Mouse (Mus musculus) large intestine, adult 2 months (tissue): ENCODE results near the gene Rassf4. TPM values are rescaled to one million over a fixed set of nuclear protein-coding genes. Genes with fewer than 3 reads are reported as not detected.

ENCODE experiments used
- DNase-seq: peaks from one replicate; pipeline ENCODE4 v3.0.0-alpha.2; 2012; ENCODE audit warnings: low read depth, low spot score
- WGBS: fragments of 180-500 bp; shearing (Covaris S2); methylation state at CpG from one replicate; pipeline ENCODE4 v1.1.7; 2018; 5-methylcytosine and 5-hydroxymethylcytosine counted together
- polyA plus RNA-seq: library from polyadenylated mRNA; depleted of rRNA; stranded (reverse); fragments of >200 nt; gene quantifications from 2 replicates; pipeline ENCODE4 v1.2.3, GENCODE M21; 2012; rRNA removed

Rassf4 gene
- 16.0 and 16.8 TPM in 2 replicates for polyA plus RNA-seq

DNA sequence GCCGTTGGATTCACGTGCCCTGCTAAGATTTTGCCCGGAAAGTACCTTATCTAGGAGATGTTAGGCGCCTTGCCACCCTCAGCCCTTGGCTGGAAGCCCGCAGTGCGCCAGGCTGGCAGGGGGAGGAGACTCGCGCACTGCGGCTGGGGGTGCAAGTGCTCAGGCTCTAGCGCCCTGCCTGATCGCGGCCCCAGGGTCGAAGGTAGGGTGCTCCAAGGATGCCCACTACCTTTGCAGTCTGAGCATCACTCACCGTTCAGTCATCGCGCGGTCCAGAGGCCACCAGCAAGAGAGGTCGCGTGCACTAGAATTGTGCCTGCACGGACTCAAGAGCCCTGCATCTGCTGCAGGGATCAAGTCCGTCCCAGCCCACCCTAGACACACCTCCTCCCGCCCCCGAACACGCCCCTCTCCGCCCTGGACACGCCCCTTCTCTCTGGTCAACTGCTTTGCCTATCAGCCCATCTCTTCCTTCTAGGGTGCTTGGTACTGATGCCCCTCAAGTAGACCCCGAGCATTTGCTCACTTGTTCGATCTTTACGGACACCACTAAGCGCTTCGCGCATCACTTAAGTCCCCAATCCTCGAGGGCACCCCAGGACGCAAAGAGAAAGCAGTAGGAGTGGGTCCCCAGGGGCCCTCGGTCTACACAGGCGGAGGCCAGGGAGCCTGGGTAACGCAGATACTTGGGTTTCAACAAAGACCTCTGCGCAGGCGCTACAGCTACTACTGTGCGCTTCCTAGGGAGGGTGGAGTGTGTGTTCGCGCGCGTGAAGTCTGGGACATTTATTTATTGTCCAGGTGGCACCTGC is at the start of gene Rassf4:
Gene Rassf4 (minus strand): TSS at position 482 of the 812 bp plus-strand sequence.
- WGBS, result 2% methylated on average over 44 of the region's 44 CpGs

GRCm38 (mm10) chr6:116718920-116719319 is 45.2 kb upstream of the Rassf4 start:
- WGBS, result 52% methylated on average over 4 of the region's 4 CpGs
- no peak for DNase-seq

More for the DNA sequence above, at the start of gene Rassf4:
- peak; percentile 51 for DNase-seq

- DNase-seq, result no peak
- 88% methylated on average over 4 of the region's 4 CpGs for WGBS
These were observed 44.6 kb upstream of the Rassf4 start for GRCm38 (mm10) chr6:116718361-116718760.

GRCm38 (mm10) chr6:116717851-116718250 is 44.1 kb upstream of the Rassf4 start:
- 81% methylated on average over 7 of the region's 7 CpGs for WGBS
- DNase-seq, result no peak

- WGBS, result 34% methylated on average over 8 of the region's 8 CpGs
- DNase-seq, result no peak
These were observed 42.9 kb upstream of the Rassf4 start, which contains the start of gene Tmem72 for GRCm38 (mm10) chr6:116716666-116717065. Gene Tmem72 (minus strand): TSS chr6:116716913.

- DNase-seq, result no peak
- WGBS, result 81% methylated on average over 2 of the region's 2 CpGs
These were observed 41.4 kb upstream of the Rassf4 start for GRCm38 (mm10) chr6:116715166-116715565.

- DNase-seq, result no peak
- 71% methylated on average over 5 of the region's 5 CpGs for WGBS
These were observed 40.8 kb upstream of the Rassf4 start for GRCm38 (mm10) chr6:116714576-116714975.

GRCm38 (mm10) chr6:116713966-116714365 is 40.2 kb upstream of the Rassf4 start:
- DNase-seq, result no peak
- WGBS, result 84% methylated on average over 3 of the region's 3 CpGs

GRCm38 (mm10) chr6:116712503-116712902 is 38.8 kb upstream of the Rassf4 start:
- 92% methylated on average over 3 of the region's 3 CpGs for WGBS
- no peak for DNase-seq

DNA sequence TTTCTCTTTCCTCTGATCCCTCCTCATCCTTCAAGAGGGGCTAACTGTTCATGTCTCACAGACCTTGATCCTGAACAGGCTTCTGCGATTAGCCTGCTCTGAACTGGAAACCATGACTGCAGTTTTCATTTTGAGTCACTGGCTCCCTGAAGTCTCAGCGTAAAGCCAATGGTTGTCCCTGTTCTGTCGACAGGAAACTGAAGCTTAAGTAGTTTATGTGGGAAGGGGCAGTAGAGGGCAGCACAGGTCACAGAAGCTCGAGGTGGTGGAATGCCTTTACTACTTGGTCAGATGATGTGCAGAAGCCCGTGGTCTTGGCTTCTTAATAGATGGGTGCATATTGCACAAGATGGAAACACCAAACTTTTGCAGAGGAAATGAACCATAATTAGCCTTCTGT is 38.3 kb upstream of the Rassf4 start:
- no peak for DNase-seq
- WGBS, result 26% methylated on average over 5 of the region's 5 CpGs

GRCm38 (mm10) chr6:116704320-116704719 is 30.6 kb upstream of the Rassf4 start:
- DNase-seq, result no peak
- 77% methylated on average over 6 of the region's 6 CpGs for WGBS

DNA sequence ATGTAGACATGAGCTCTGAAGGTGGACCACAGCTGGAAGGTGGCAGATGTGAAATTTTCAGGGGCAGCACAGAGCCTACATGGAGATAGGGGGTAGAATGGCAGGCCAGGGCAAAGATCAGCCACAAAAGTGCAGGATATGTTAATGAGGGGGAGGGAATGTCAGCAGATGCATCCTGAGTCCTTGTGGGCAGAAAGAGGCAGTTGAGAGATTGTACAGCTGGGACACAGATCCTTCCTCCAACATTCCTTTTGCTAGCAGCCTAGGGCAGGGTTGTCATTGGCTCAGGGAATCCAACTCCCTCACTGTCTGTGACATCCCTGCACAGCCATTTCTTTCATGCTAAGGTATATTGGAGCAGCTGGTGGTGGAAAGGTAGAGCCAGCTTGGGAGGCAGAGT is 27.1 kb upstream of the Rassf4 start:
- no peak for DNase-seq

DNA sequence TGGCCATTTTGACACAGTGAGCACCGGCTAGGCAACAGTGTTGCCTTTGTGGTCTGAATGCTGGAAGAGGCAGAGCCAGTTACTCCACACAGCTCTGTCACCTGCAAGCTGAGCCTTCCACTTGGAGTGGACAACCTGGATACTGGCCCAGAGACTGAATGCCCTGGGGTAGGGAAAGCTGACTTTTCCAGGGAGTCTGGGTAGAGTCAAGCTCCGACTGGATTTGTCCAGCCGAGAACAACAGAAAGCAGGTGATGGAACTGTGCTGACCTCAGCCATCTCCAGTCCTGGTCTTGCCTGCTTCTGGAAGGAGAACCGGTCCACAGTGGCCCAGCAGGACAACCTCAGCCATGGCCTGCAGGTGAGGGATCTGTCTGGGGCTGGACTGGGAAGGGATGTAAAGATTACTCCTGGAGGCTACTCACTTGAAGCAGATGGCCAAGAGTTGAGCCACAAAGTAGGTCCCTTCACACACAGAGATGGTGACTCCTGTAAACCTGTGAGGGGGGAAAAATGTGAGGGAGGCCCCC is 24.2 kb upstream of the Rassf4 start:
- DNase-seq, result no peak

GRCm38 (mm10) chr6:116697413-116697812 is 23.7 kb upstream of the Rassf4 start:
- DNase-seq, result no peak
- 49% methylated on average over 2 of the region's 2 CpGs for WGBS

More for the DNA sequence above, 24.2 kb upstream of the Rassf4 start:
- 90% methylated on average over 4 of the region's 4 CpGs for WGBS

- DNase-seq, result no peak
- 73% methylated on average over 3 of the region's 3 CpGs for WGBS
These were observed 20.6 kb upstream of the Rassf4 start for GRCm38 (mm10) chr6:116694346-116694745.

- DNase-seq, result no peak
- 69% methylated on average over 4 of the region's 4 CpGs for WGBS
These were observed 19.9 kb upstream of the Rassf4 start for GRCm38 (mm10) chr6:116693639-116694038.

GRCm38 (mm10) chr6:116682317-116682716 is 8.6 kb upstream of the Rassf4 start:
- DNase-seq, result no peak
- WGBS, result 23% methylated on average over 6 of the region's 6 CpGs

DNA sequence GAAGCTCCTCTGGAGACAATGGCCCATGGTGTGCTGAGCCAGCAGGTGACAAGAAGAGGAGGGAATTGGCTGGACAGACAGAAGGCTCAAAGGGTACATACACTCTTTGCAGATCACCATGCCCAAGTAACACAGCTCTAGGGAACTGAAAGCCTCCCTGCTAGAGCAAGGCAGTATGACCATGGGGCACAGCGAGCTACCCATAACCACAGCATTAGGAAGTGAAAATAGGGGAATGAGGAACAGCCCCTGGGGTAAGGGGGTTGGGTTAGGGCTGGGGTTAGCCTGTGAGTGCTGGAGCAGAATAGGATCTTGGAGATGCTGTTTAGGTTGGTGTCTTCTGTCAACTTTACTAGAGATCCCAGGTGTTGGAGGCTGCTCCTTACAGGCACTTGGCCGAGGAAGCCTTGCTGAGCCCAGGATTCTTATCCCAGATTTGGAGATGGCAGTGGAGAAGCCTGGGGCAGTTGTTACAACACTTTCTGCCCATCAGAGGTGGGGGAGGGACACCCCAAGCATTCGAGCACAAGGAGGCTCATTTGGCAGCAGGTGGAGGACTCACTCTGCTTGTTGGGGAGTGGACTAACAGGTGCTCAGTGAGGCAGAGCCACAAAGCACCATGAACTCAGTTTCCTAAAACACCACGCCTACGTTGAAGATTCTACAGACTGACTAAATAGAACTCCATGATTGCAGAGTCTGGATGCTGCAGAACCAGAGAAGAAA is 6.0 kb upstream of the Rassf4 start:
- no peak for DNase-seq
- WGBS, result 56% methylated on average over 5 of the region's 5 CpGs

DNA sequence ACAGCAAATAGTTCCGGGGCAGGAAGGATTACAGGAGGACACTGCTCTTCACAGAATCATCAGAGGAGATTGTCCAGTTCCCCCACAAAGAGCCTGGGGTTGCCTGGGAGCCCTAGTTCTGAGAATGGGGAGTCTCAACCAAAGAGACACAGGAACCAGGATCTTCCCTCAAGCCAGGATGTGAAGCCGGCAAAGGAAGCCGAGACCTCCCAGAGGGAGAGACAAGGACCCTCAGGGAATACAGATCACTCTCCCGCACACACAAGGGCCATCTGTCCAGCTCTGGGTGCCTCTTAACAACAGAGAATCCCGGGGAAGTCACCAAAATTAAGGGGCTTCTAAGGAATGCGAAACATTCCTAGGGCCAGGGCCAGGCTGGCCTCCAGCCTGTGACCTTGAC is 3.6 kb upstream of the Rassf4 start:
- WGBS, result 71% methylated on average over 6 of the region's 6 CpGs
- DNase-seq, result no peak

DNA sequence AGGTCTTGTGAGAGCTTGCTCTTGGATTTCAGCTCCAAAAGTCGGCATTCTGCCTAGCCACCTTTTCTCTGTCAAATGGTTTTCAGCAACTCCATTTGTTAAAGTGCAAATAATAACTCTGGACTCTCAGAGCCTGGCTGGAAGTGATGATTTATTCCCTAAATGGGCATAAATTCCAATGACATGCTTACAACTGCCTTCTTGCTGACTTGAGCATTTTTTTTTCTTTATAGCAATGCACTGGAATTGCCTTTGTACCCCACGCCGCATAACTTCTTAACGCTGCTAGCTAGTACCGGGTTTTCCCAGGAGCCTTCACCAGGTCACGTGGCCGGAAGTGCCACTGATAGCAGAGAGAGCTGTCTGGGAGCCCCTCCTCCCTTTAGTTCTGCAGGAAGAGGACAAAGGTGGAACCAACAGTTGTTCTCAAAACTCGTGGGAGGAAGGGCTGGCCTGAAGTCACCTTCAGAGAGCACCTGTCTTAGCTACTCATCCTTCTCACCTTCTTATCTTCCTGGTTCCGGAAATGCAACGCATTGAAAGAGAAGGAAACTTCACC is 2.7 kb upstream of the Rassf4 start:
- WGBS, result 37% methylated on average over 10 of the region's 10 CpGs
- no peak for DNase-seq
